Mouse (Mus musculus) spleen, postnatal 14 days (tissue): ENCODE measurements around the gene Pald1.

Source experiments
- DNase-seq, 2 experiments: peaks; one replicate each; pipeline ENCODE4 v3.0.0; 2021 to 2022; ENCODE audit warnings: low spot score in 2 of 2

Gene Pald1

GRCm38 (mm10) chr10:61370273-61370979 lies 12.9 kb downstream of the Pald1 start:
- no peak for DNase-seq

- no peak for DNase-seq
These were observed 13.6 kb downstream of the Pald1 start for GRCm38 (mm10) chr10:61369755-61370154.

- no peak for DNase-seq
These were observed 17.4 kb downstream of the Pald1 start for GRCm38 (mm10) chr10:61365902-61366301.

GRCm38 (mm10) chr10:61364431-61364830 lies 18.9 kb downstream of the Pald1 start:
- no peak for DNase-seq

- DNase-seq: no peak
These were observed 20.3 kb downstream of the Pald1 start for GRCm38 (mm10) chr10:61362992-61363391.

- DNase-seq: no peak
These were observed 20.8 kb downstream of the Pald1 start for GRCm38 (mm10) chr10:61362483-61362882.

- no peak for DNase-seq
These were observed 22.7 kb downstream of the Pald1 start for GRCm38 (mm10) chr10:61360667-61361066.

- DNase-seq: no peak
These were observed 23.9 kb downstream of the Pald1 start for GRCm38 (mm10) chr10:61359411-61359810.

GRCm38 (mm10) chr10:61357658-61358057 lies 25.7 kb downstream of the Pald1 start:
- no peak for DNase-seq

- DNase-seq: no peak
These were observed 26.8 kb downstream of the Pald1 start for GRCm38 (mm10) chr10:61356568-61356967.

- DNase-seq: no peak
These were observed 27.2 kb downstream of the Pald1 start for GRCm38 (mm10) chr10:61356095-61356494.

GRCm38 (mm10) chr10:61355611-61356010 lies 27.7 kb downstream of the Pald1 start:
- DNase-seq: no peak

GRCm38 (mm10) chr10:61351216-61351615 lies 32.1 kb downstream of the Pald1 start:
- no peak for DNase-seq

- no peak for DNase-seq
These were observed 37.0 kb downstream of the Pald1 start for GRCm38 (mm10) chr10:61346374-61346773.

- no peak for DNase-seq
These were observed 38.2 kb downstream of the Pald1 start for GRCm38 (mm10) chr10:61345179-61345578.

- peak in 1 of 2 experiments; percentile 46 for DNase-seq
These were observed 39.4 kb downstream of the Pald1 start for GRCm38 (mm10) chr10:61343950-61344349.

- DNase-seq: no peak
These were observed 40.6 kb downstream of the Pald1 start for GRCm38 (mm10) chr10:61342750-61343149.

- peak; percentile 23 to 54 for DNase-seq
These were observed 41.8 kb downstream of the Pald1 start for GRCm38 (mm10) chr10:61341557-61341956.

GRCm38 (mm10) chr10:61341045-61341444 lies 42.3 kb downstream of the Pald1 start:
- DNase-seq: no peak

- no peak for DNase-seq
These were observed 43.1 kb downstream of the Pald1 start for GRCm38 (mm10) chr10:61340247-61340646.

GRCm38 (mm10) chr10:61339216-61339615 lies 44.1 kb downstream of the Pald1 start:
- DNase-seq: no peak

- no peak for DNase-seq
These were observed 45.7 kb downstream of the Pald1 start for GRCm38 (mm10) chr10:61337665-61338064.

- DNase-seq: no peak
These were observed 46.7 kb downstream of the Pald1 start for GRCm38 (mm10) chr10:61336592-61336991.

GRCm38 (mm10) chr10:61336137-61336536 lies 47.2 kb downstream of the Pald1 start:
- peak; percentile 44 to 66 for DNase-seq
